Mouse (Mus musculus) brain, adult 2 months (tissue): Measurements from ENCODE around the gene Sult1c1.
"Not testable (repeated sequence)": the region's sequence is repeated elsewhere in the genome, so short reads cannot be mapped to it uniquely, and the experiment has no call there.

ENCODE experiments used
- DNase-seq: peaks from one replicate; pipeline ENCODE4 v3.0.0; 2011; ENCODE audit warnings: low read depth, low spot score

Gene Sult1c1

DNA sequence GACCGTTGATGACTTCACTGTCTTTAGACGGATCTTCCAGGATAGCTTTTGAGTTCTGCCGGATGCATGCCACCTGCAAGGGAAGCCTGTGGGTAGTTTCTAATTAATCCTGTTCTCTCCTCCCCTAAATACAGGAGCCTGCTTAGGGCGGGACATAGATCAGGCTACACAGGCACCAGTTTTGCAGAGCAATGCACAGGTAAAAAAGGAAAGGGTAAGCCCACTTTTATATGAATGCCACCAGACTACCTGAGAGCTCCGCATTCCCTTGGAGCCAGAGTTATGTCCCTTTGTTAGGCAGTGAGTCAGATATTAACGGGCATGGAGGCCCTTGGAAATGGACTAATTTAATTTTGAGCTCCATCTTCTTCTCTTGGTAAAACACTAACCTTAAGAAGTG is at the start of gene Sult1c1:
TSS of gene Sult1c1 (minus strand) at position 101 of the 400 bp plus-strand sequence.
- DNase-seq, result no peak

DNA sequence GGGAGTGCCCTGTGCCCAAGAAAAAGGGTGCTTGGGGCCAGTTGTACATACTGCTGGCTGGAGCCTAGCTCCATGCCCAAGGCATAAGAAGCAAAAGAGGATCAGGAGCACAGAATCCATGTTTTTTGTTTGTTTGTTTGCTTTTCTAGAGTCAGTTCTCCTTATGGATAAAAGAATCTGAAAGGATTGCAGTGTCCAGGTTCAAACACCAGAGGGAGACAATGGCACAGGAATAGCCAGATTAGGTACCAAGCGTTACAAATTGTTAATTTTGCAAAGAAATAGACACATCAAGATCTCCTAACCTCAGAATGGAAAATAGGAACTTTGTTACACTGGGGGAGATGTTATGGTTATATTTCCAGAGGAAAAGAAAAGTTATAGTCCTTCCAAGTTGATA is 23.7 kb upstream of the Sult1c1 start:
- peak; percentile 40 for DNase-seq

DNA sequence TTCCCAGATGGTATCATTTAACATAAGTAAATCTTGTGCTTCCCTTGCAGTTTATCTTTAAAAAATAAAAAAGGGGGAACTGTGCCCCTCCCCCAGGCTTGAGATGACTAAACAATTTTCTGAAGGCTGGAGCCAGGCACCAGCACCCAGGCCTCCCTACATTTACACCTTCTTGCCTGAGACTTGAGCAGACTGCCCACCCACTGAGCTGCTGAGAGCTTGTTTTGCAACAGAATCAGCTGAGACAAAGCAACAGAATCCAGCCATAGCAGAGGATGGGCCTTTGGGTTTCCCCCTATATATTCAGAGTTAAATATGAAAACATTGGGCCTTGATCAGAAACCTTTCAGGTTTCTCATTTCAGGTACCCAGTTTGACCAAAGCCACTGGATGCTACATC is 20.7 kb upstream of the Sult1c1 start:
- peak; percentile 6 for DNase-seq

DNA sequence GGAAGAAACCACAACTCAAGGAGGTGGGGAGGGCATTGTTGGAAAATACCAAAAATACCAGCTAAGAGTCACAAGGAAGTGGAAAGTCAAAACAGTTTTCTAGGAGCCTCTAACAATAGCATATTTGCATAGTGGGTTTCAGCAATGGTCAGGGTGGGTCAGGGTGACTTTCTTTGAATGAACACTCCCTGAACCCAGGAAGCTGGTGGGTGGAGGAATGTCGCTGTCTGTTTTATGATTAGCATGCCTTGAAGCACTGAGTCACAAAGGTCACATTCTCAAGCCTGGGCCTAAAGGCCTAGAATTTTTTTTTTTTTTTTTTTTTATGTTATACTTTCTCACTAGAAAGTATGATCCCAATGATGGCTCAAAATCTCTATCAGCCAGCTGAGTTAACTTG is 20.1 kb upstream of the Sult1c1 start:
- DNase-seq, result not testable (repeated sequence)

DNA sequence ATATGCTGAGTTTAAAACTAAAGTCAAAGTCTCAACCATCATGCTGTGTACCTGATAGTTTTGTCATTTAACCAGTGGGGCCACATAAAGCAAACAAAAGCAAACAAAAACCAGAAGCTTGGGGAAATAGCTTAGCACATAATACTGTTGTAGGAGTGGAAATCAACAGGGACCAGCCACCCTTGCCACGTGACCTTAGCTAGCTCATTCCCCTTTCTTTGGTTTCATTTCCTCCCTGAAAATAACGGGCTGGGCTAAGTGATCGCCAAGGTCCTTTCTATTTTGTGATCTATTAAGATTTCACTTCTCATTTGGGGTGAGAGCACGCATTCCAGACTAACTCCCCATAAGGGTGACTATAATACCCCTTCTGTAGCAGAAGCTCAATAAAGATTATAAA is 13.0 kb upstream of the Sult1c1 start:
- DNase-seq, result peak; percentile 5

DNA sequence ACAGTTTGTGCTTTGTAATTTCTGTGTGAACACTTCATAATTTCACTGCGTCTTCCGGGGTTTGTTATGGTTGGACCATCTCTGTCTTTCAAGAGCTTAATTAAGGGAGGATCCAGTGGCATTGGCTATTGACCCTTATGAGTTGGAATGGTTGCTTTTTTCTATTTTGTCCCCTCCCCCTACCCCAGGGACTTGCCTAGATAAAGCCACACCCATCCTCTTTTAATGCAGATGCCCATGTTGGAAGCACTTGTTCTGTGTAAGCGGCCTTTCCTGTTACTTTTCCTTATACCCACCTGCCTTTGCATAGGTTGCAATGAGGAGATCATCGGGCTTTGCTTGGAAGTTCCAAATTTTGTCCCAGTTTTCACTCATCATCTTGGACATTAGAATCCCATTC is 16.9 kb downstream of the Sult1c1 start:
- no peak for DNase-seq

DNA sequence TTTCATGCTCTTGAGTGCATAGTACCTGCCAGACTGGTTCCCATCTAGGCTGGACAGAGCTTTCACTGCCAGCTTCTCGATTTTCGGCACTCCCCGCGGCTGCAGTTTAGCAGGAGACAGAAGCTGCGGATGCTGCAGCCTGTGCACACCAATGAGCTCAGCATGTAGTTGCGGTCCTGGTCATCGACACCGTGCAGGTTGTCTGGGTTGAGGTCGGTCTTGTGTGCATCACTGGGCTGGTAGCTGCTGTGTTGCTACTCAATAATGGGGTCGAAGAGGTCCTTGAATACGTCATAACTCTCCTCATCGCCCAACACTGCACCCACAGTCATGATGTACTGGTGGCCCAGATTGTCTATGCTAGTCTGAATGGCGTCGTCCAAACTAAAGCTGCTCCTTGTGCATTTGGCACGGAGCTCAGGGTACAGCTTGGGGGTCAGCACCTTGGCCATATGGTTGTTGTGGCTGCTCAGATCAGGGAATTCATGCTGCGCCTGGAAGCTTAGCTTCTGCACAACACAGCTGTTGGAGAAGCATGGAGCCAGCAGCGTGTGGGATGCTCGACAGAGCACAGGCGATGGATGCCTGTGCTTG is 48.8 kb downstream of the Sult1c1 start:
- DNase-seq, result peak; percentile 34

DNA sequence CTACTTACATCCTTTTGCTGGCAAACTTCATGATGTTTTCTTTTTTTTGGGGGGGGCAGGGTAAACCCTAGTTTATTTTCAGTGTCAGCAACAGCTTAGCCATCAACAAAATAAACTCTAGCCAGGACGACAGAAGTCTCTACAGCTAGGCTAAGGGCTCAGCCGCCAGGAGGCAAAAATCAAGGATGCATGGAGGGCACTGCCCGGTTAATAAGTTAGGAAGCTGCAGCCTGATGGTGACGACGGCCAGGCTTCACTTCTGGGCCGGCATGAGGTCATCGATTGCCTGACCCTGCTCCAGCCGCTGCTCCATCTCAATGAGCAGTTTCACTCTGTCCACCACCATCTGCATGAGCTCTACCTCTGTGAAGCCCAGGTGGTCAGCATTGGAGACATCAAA is 49.7 kb downstream of the Sult1c1 start:
- DNase-seq, result no peak
